Mouse (Mus musculus): Measurements from ENCODE around the gene Helt.

- TF ChIP-seq FOSL1 (IDR thresholded peaks at IDR 0.05; ENCODE audit: insufficient read depth, low read length, poor library complexity, severe bottlenecking) (no peak), CTCF (IDR thresholded peaks at IDR 0.05; ENCODE audit: control insufficient read depth, insufficient read depth, insufficient read length) (peak; percentile 35), MAX (IDR thresholded peaks at IDR 0.05) (no peak), MYOD1 (IDR thresholded peaks at IDR 0.05; ENCODE audit: control insufficient read depth, insufficient read length, low read depth) (no peak), MYOG (IDR thresholded peaks at IDR 0.05; ENCODE audit: control insufficient read depth, extremely low read depth, insufficient read length) (no peak), CEBPB (IDR thresholded peaks at IDR 0.05; ENCODE audit: low read depth) (no peak), USF1 (IDR thresholded peaks at IDR 0.05; ENCODE audit: low read depth) (no peak)
Observed at GRCm38 (mm10) chr8:46281536-46281935, 12.9 kb downstream of the Helt start.

All from C2C12 (cell line).